Mouse (Mus musculus) T-helper 17 cell (primary cell): ENCODE results near the gene Acad8.

ENCODE experiments used
- in situ Hi-C, 2 experiments: fragments of 300-600 bp; cut with MboI, MseI; formaldehyde crosslinking; loops; 1 replicate in 1 of 2; 2 replicates in 1 of 2; pipeline ENCODE4 v1.15.1; 2025; ENCODE audit warnings: high pct_unique_total_duplicates in 2 of 2

Gene Acad8

DNA sequence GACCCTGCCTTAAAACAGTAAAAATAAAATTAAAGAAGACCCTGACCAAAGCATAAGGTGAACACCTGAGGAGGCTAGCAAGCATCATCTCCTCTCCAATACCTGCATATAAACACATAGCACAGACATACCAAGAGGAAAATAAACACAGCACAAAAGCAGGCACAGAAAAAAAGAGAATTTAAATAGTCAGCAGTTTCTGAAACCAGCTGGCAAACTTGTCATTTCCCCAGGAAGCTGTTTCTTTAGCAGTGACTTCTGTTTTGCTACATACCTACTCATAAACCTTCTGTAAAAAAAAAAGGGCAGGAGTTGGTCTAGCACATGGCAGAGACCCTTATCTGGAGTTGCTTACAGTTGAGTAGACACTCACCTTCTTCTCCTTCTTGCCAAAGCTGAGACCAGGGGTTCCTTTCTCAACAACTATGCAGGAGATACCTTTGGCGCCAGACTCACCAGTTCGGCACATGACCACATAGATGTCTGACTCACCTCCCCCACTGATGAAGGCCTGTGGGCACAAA is 14.2 kb downstream of the Acad8 start:
- in situ Hi-C loops, result no loop called here

- in situ Hi-C loops, result loop anchor here in 1 of 2 experiments (10.0 kb wide), 1 partner anchor 1614 kb away; no protein-coding TSS in a partner anchor
Measured at GRCm38 (mm10) chr9:26978776-26979175, 20.6 kb downstream of the Acad8 start.

- in situ Hi-C loops, result loop anchor here in 1 of 2 experiments (10.0 kb wide), 1 partner anchor 1613 kb away; no protein-coding TSS in a partner anchor
Measured at GRCm38 (mm10) chr9:26977754-26978153, 21.6 kb downstream of the Acad8 start.

- in situ Hi-C loops, result loop anchor here in 1 of 2 experiments (10.0 kb wide), 1 partner anchor 1253 kb away; no protein-coding TSS in a partner anchor
Measured at GRCm38 (mm10) chr9:26947790-26948189, 51.6 kb downstream of the Acad8 start.

DNA sequence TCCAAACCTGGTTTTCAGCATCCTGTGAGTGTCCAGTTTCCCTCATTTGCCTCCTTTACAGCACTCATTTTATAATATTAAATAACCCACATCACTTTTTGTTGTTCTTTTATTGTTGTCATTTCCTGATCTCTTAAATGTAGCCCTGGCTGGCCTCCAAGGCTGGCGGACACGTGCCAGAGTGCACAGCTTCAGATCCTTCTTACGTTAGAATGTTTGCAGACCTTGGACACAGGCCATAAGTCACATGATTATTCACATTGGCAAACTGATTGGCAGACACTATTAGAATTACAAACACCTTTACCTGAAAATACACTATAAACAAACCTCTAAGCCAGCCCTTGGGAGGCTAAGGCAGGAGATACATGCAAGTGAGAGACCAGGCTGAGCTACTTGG is 75.2 kb downstream of the Acad8 start:
- in situ Hi-C loops, result loop anchor here in 1 of 2 experiments (10.0 kb wide), 1 partner anchor 1199 kb away; no protein-coding TSS in a partner anchor
